Mouse (Mus musculus) myocyte (in vitro differentiated cells): ENCODE measurements at regions not wholly inside any gene's neighbourhood (a gene's known extent, or its start where the extent isn't known, plus 50 kb on each side); places are given as distances from the start of the nearest gene placed in this dataset.

Experiments used
- E2F4 ChIP-seq: IDR thresholded peaks from one replicate; pipeline ENCODE4 v1.6.1; 2011; ENCODE audit warnings: mild to moderate bottlenecking, control low read depth, moderate library complexity; ENCODE audit not compliant: insufficient read depth
- MAX ChIP-seq: IDR thresholded peaks from one replicate; pipeline ENCODE4 v1.6.1; 2011; ENCODE audit warnings: low read depth, mild to moderate bottlenecking, control low read depth
- MYOG ChIP-seq, 3 experiments: IDR thresholded peaks; one replicate each; pipeline ENCODE4 v1.6.1; 2011; ENCODE audit warnings: control low read depth in 2 of 3, low read depth in 2 of 3, mild to moderate bottlenecking in 2 of 3; ENCODE audit not compliant: insufficient read length in 2 of 3, control insufficient read depth in 1 of 3, insufficient read depth in 1 of 3
- POLR2A ChIP-seq: IDR thresholded peaks from one replicate; pipeline ENCODE4 v1.6.1; 2011; ENCODE audit warnings: low read depth, mild to moderate bottlenecking, control low read depth, moderate library complexity; ENCODE audit not compliant: insufficient read length
- TCF12 ChIP-seq: IDR thresholded peaks from one replicate; pipeline ENCODE4 v1.6.1; 2011; ENCODE audit warnings: mild to moderate bottlenecking, control low read depth; ENCODE audit not compliant: poor library complexity, insufficient read depth, severe bottlenecking

GRCm38 (mm10) chr6:8877373-8878070 lies 70.7 kb upstream of the Nxph1 start:
- TF ChIP-seq POLR2A (no peak), MAX (no peak), TCF12 (no peak), MYOG (IDR thresholded peaks at IDR 0.05; ENCODE audit: control insufficient read depth in 1 of 3, insufficient read depth in 1 of 3, insufficient read length in 2 of 3, low read depth in 2 of 3) (no peak), E2F4 (no peak)
